Mouse (Mus musculus) neutrophil, adult 5-6 weeks (primary cell): ENCODE results near the gene Ifitm7. TPM values are rescaled to one million over a fixed set of nuclear protein-coding genes. Genes with fewer than 3 reads are reported as not detected.
"Not testable (repeated sequence)": the region's sequence is repeated elsewhere in the genome, so short reads cannot be mapped to it uniquely, and the experiment has no call there.

Source experiments
- ATAC-seq: fragments of 151-379, 151-347 bp; 2 replicates; pipeline ENCODE4 v1.8.0; 2017; ENCODE audit warnings: mild to moderate bottlenecking, moderate TSS enrichment; ENCODE audit not compliant: insufficient number of reproducible peaks, poor library complexity, low FRiP score, severe bottlenecking; ENCODE audit errors: extremely low read depth
- total RNA-seq: library from RNA; stranded (forward); fragments of 200-1000 nt; gene quantifications from 2 replicates; pipeline ENCODE4 v1.2.3, GENCODE M21; 2017

Gene Ifitm7
- total RNA-seq, 1 experiment from 2014 or later, result not detected

DNA sequence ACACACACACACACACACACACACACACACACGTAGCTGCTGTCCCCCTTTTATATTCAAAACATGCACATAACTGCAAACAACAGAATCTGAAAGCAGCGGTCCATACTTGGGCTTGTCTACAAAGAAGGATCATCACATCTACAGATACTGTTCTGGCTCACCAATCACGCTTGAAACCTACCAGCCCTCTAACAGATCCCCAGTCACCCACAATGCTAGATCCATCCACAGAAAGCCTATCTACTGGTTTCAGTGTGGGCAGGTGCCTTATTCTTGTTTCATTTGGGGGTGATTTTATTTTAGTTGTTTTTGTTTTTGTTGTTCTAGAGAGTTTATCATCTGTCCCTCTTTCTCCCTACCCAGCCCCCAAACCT lies 503 bp downstream of the Ifitm7 start:
- no peak for ATAC-seq

DNA sequence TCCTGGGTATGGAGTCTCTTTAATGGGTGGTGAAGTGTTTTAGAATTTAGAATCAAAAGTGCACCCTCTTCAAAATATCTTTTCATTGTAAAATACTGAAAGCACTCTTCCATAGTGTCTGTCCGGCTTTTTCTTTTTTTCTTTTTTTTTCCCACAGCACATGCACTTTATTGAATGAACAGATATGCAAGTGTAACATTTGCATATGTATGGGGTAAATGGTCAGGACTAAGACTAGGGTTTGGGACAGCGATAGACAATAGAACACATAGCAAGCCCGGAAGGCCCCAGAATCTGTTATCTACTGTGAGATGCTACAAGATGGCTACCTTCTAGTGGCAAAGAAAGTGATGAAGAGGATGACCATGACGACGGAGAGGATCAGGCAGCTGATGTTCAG lies 3.5 kb downstream of the Ifitm7 start:
- no peak for ATAC-seq

DNA sequence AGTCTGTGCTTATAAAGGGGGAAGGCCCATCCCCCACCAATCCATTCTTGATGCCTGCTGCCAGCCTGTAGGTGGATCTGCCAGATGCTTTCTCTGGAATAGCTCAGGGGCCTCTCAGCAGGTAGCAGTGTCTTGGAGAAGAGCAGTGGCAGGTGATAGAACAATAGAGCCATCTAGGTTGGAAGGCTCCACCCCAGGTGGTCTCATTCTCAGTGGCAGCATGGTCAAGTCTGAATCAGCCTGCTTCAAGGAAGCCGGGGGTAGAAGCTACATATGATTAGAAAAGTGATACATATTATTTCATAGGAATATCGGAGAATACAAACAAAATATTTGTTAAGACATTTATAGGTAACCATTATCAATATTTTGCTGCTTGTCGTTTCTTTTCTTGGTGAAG lies 5.0 kb downstream of the Ifitm7 start:
- ATAC-seq, result not testable (repeated sequence)

DNA sequence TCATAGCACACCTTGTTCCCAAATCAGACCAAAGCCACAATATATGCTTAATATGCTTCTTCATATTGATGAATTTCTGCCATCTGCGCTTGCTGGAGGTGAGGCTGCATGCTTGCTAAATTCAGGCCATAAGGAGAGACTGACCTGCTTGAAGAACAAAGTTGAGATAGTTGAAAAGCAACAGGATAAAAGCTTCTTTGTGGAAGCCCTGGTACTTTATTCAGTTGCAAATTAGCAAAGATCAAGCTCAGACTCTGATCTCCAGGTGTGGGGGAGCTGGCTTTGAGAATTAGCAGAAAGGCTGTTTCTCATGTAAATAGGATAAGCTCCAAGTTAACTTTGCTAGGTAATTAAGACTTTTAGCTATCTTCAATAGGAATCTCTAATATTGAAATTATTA lies 9.7 kb downstream of the Ifitm7 start:
- ATAC-seq, result not testable (repeated sequence)

DNA sequence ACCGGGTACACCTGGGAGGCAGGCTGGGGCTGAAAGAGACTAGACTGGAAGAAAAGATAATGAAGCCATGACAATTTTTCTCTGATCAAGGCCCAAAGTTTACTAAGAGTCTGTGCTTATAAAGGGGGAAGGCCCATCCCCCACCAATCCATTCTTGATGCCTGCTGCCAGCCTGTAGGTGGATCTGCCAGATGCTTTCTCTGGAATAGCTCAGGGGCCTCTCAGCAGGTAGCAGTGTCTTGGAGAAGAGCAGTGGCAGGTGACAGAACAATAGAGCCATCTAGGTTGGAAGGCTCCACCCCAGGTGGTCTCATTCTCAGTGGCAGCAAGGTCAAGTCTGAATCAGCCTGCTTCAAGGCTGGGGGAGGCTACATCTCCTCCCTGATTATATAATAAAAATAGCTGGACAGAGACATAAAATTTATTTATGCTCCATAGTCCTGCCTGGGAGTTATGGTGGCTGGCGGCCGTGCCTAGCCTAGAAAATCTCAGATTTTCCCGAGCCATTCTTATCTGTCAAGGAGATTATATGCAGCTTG lies 10.3 kb downstream of the Ifitm7 start:
- not testable (repeated sequence) for ATAC-seq

DNA sequence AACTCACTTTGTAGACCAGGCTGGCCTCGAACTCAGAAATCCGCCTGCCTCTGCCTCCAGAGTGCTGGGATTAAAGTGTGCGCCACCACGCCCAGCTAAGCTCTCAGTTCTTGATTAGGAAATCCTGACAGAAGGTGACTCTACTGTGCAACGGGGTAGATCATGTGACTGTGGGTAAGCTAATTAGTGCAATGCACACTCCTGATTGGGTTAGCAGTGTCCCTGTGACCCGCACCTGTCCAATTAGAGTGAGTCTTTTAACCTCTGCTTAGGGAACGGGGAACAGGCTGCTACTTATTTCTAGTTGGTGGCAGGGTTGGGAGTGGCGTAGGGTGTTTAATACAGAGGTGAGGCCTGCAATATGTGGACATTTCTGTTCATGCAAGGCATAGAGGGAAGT lies 14.6 kb downstream of the Ifitm7 start:
- ATAC-seq, result no peak

DNA sequence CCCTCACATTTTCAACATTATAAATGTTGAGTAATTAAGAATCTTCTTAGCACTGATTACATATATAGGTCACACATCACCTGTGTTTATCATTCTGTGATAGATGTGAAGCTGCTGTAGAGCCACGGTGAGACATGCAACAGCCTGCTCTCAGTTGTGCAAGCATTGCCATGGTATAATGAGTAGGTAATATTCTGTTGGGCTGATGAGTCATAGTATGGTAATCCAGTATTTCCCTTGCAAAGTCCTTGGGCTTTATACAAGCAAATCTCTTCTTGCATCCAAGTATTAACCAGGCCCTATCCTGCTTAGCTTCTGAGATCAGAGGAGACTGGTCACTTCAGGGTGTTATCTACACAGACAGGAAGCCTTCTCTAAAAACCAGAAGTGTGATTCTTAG lies 17.6 kb downstream of the Ifitm7 start:
- no peak for ATAC-seq

DNA sequence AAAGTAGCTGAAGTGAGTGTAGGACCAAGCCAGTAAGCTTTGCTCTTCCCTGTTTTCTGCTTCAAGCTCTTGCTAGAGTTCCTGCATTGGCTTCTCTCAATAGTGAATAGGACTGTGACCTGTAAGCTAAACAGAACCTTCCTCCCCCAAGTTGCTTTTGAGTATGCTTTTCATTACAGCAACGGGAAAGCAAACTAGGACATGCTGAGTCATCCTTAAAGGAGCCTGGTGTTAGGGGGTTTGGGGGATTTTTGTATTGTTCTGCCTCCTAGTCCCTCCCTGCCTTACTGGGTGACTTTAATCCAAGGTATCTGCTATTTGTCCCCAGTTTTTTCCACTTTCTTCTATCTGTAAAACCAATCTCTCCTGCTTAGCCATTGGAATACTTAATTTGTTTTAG lies 24.6 kb downstream of the Ifitm7 start:
- no peak for ATAC-seq

DNA sequence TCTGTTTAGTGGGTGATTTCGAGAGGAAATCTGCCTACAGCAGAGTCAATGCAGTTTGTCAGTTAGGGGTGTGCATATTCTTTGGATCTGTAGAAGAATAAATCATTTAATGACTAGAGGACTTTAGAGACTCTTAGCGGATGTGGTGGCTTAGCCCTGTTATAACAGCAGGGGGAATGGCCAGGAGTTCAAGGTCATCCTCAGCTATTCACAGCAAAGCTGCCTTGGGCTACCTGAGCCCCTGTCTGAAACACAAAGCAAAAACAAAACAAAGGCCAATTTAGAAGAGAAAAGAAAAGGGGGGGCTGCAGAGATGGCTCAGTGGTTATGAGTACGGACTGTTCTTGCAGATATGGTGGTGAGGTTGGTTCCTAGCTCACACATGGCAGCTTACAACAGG lies 35.4 kb downstream of the Ifitm7 start:
- no peak for ATAC-seq

DNA sequence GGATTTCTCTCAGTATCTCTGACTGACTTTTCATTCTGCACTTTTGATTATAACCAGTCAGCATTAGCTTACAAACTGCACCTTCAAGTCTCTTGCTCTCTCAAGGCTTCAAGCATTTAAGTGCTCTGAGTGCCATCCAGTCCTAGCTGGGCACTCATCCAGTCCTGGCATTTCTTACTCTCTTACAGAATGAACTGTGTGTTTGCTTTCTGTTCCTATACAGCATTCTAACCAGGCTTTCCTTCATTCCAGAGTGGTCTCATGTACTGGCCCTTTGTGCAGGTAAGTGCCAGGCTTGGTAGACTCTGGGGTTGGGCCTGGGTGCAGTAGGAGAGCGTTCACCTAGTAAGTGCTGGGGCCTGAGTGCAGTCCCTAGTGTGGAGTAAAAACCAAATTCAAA lies 40.4 kb downstream of the Ifitm7 start:
- ATAC-seq, result no peak

DNA sequence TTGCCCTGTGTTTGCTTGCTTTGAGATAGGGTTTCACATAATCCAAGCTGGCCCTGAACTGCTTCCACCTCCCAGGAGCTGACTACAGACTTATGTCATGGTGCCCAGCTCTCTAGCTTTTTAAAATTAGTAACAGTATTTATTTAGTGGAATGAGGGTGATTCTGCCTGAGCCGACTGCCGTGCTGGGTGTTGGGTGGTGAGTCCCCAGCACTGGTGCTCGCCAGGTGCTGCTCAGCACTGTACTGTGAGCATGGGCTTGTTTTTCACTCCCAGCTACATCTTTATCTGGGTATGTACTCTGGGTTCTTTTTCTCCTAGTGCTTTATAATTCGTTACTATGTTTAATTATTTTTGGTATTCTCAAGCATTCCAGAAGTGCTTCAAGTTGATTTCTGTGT lies 41.5 kb downstream of the Ifitm7 start:
- no peak for ATAC-seq

DNA sequence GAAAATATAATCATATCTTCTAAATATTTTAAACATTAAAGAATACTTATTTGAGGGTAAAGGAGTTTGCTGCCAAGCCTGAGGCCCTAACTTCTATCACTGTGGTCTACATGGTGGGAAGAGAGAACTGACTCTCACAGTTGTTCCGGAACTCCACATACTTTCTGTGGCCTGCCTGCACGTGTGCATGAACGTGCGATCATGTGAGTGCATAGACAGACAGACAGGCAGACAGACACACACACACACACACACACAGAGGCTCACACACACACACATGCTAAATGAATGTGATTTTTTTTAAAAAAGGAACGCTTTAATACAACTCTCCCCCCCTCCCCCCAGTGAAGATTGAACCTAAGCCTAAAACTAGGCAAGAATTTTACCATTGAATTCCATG lies 41.9 kb downstream of the Ifitm7 start:
- ATAC-seq, result no peak

DNA sequence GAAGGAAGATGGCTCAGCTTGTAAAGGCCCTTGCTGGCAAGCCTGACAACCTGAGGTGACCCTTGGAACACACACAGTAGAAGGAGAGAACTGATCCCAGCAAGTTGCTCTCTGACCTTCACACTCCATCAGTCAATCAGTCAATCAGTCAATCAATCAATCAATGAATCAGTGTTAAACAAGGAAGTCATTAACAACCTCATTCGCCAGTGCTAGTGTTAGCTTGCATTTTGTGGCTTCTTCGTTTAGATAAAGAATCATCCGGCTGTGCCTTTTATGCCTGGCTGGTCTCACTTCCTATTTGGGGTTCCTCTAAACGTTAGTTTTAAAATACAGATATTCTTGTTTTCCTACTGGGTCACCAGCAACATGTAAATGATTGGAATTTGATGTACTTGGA lies 42.5 kb downstream of the Ifitm7 start:
- no peak for ATAC-seq

DNA sequence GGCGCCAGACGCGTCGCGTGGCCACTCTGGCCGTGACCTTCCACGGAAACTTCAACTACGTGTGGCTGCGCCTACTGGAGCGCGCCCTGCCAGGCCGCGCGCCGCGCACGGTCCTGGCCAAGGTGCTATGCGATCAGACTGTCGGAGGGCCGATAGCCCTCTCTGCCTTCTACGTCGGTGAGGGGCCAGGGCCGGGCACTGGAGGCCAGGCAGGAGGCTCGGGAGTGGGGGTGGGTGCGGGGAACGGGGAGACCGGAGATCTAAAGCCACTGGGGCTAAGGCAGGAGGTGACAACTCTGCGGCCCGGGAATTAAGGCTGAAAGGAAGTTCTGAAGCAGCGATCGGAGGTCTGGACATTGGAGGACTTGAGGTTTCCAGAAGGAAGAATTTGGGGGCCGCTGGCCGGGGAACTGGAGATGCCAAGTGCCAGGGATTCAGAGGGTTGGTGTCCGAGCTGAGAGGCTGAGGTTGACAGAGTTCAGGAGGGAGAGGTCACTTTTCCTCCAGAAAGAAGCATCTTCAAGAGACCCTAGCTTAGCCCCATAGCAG lies 45.8 kb downstream of the Ifitm7 start:
- no peak for ATAC-seq

DNA sequence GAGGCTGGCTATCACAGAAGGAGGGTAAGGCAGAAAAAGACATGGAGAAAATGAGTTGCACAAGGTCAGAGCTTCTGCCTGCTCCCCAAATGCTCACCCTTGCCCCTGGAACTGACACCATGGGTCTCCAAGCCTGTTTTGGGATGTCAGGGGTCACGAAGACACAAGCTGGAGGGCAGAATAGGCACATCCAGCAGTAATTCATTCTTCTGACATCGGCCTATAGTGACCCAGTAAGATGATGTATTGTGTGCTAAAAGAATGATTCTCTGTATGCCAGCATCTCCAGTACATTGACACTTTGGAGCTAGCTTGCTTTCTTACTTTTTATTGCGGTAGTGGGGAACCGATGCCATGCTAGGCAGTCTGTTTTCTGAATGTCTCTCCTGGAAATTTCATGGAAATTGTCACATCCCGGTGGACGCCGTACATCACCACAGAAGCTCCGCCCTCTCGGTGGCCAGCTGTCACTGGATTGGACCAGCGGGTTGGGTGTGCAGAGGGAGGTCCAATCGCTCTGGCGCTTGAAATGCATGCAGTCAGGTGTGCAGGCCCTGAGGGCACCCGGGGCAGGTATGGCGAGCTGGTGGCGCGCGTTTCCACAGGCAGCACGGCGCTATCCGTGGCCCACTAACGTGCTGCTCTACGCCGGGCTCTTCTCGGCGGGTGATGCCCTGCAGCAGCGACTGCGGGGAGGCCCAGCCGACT lies 46.4 kb downstream of the Ifitm7 start:
- no peak for ATAC-seq

Other genes starting within 250 kb of the Ifitm7 start
- 21.5 and 23.9 TPM in 2 replicates for gene Rrn3, start 206.2 kb downstream of the Ifitm7 start, total RNA-seq
- 55.7 and 61.1 TPM in 2 replicates for gene Ntan1, start 168.0 kb downstream of the Ifitm7 start, total RNA-seq
- 103 and 104 TPM in 2 replicates for gene Pdxdc1, start 83.8 kb downstream of the Ifitm7 start, total RNA-seq
- gene Mpv17l, start 83.7 kb downstream of the Ifitm7 start, total RNA-seq, result 0.37 and 0.47 TPM in 2 replicates
- gene 2900011O08Rik, start 284 bp downstream of the Ifitm7 start, total RNA-seq, result not detected in 2 replicates
- 48.7 and 52.1 TPM in 2 replicates for gene Nde1, start 176.4 kb upstream of the Ifitm7 start, total RNA-seq
- gene Marf1, start 176.5 kb upstream of the Ifitm7 start, total RNA-seq, result 72.2 and 75.2 TPM in 2 replicates